Mouse (Mus musculus): ENCODE results near the gene Zfp704. TPM values are rescaled to one million over a fixed set of nuclear protein-coding genes. Genes with fewer than 3 reads are reported as not detected.

Gene Zfp704
- polyA plus RNA-seq, 2 experiments from 2014 or later, result 0.83 to 1.0 TPM

DNA sequence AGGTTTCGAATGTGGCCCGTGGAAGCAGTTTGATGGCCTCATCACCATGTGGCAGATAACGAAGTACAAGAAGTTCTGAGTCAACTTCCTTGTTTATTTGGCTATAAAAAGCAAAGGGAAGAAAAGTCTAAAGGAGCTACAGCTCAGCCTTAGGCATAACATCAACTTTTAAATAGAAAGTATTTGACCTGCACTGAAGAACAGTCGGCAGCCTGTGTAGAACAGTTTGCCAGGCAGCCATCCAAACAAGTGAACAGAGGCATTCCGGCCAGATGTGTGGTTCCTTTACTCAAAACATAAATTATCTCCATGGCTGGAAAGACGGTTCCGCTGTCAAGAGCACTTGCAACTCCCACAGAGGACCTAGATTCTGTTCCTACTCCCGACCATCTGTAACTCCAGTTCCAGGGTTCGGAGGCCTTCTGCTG is 202.8 kb downstream of the Zfp704 start:
- no peak for ATAC-seq

DNA sequence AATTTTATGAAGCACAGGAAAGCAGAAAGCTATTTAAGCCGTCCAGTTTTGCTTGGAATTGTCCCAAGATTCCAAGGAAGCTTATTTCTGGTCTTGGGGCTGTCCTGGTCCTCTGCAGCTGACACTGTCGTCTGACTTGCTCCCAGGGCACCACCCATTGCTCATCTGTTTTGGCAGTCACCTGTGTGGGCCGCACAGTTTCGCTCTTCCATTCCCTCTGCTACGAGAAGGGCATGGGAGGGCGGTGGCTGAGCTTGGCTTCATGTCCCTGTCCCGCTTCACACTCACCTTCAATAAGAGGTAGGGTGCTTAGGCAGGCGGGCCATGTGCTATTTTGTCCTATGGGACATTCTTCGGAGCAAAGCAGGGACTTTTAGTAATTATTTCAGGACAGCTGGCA is 204.5 kb downstream of the Zfp704 start:
- ATAC-seq, result no peak

DNA sequence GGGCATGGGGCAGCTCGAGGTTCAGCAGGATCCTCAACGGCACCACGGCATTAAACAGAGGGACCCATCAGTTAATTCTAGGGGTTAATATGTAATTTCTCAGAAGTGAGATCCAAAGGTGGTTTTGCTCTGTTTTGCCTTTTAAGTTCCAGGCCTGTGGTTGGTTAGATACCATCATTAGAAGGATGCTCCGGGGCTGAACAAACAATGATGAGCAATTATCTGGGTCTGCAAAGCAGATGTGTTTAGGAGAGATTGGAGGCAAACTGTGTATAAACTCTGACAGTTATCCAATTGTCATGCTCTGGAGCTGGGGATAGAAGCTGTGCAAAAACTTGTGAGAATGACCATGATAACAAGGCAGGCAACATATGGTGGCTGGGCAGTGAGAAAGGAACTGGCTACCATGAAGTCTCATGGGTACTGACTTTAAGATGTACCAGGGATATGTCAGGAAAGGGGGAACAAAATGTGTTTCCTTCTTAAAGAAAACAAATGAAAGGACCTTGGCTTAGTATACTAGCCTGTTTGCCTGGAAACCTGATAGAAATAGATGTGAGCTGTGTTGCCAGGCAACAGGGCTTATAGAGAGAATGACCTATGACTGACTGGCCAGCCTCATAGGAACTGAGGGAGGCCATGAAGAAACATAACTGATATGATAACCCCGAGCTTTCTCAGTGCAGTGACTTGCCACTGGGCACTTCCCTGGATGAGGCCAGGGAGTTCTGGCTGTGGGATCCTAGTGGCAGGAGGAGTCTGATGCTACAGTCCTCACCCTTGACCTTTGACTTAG is 206.4 kb downstream of the Zfp704 start:
- no peak for ATAC-seq

GRCm38 (mm10) chr3:9402836-9403235 is 207.0 kb downstream of the Zfp704 start:
- ATAC-seq, result peak; percentile 85

DNA sequence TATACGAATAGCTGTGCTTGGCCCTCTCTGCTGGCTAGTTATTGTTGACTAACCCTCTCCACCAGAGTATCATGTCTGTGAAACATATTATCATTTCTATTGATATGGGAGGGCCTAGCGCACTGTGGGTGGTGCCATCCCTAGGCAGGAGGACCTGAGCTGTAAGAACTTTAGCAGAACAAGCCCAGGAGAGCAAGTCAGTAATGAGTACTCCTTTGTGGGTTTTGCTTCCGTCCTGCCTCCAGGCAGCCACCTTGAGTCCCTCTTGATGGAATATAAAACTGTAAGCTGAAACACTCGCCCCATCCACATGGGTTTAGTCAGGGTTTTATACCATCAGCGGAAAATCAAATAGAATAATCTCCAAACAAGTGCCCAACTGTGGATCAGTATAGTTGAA is 207.5 kb downstream of the Zfp704 start:
- ATAC-seq, result peak; percentile 43

DNA sequence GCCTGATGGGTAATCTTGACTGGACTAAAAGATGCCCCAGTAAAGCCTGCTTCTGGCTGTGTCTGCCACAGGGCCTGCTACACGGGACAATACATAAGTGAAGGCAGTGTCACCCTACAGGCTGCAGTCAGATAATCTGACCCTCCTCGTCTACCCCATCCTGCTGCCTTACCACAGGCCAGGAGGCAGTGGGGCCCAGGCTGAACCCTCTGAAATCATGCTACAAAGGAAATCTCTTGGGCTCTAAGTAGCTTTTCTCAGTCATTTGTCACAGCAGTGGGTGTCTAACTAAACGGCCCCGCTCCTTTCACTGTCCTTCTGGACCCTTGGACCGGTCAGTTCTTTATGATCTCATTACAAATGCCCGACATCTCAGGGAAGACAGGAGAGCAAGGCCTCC is 208.2 kb downstream of the Zfp704 start:
- no peak for ATAC-seq

- peak; percentile 51 for ATAC-seq
Observed at GRCm38 (mm10) chr3:9400886-9401221, 209.0 kb downstream of the Zfp704 start.

- no peak for ATAC-seq
Observed at GRCm38 (mm10) chr3:9400201-9400885, 209.5 kb downstream of the Zfp704 start.

- no peak for ATAC-seq
Observed at GRCm38 (mm10) chr3:9398271-9398670, 211.6 kb downstream of the Zfp704 start.

All from activated CD4-positive, CD25-positive, alpha-beta regulatory T cell, adult 4 months (primary cell).